In the genomic region with DNA sequence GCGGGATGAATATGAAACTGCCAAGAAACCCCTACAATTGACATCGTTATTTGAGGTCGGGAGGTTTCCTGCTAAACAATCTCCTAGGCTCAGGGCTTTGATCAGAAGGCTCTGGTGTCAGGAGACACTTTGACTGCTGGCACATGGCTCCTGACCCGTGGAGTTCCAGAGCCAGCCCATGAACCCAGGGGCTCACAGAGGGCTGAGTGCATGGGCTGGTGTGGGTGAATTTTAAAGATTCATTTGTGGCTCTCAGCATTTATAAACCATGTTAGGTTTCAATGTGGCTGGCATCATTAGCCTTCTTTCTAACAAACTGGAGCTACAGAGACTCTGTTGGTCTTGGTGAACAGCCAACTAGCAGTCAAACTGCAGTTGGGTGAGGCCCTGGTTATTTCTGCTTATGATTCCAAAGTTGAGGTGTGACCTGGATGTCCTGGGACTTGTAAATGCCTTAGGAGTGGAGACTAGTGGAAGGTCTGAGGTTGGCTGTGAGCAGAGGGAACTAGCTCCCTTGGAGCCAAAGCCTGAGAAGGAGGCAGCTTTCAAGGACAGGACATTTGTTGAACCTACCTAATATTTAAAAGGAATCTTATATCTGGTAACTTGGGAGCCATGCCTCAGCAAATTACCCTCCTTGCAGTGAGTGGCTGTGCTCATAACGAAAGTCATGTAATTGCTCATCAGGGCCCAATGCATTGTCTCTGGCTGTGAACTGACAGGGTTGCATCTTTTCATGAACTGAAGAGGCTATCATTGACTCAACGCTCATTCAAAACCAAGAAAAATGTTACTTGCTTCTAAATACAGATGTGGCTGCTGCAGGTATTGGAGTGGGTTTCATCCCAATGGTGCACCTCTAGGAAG, we compare ENCODE assay signal across 20 mouse cellular contexts.
"Had no signal": no experiment of that assay in that cellular context is flagged by ENCODE, and none has a peak within 500 bp of the region (broad histone marks: within the 10 kb centered on the region; RNA-seq: fewer than 3 reads in every experiment).

No protein-coding gene starts in this region.

- H3K36me3 ChIP-seq: lung, embryonic 15.5 days; midbrain, embryonic 13.5 days; midbrain, embryonic 15.5 days; neural tube, embryonic 13.5 days; neural tube, embryonic 15.5 days had no signal

- DNase-seq: lung, adult 2 months; lung, postnatal 14 days; lung, postnatal 36 days; retina, postnatal 1 day; right cerebral cortex, adult 18-20 months; right cerebral cortex, postnatal 25 days; right cerebral cortex, postnatal 4 days; spleen, adult 18-20 months; thymus, adult 18-20 months; thymus, postnatal 14 days; thymus, postnatal 36 days had no signal

- H3K9ac ChIP-seq: lung, embryonic 15.5 days; midbrain, embryonic 13.5 days; midbrain, embryonic 15.5 days; neural tube, embryonic 13.5 days; neural tube, embryonic 15.5 days had no signal

- H3K9me3 ChIP-seq: lung, embryonic 15.5 days; megakaryocyte, embryonic 14.5 days; midbrain, embryonic 13.5 days; midbrain, embryonic 15.5 days; neural tube, embryonic 13.5 days; neural tube, embryonic 15.5 days had no signal

- H3K4me2 ChIP-seq: lung, embryonic 15.5 days; midbrain, embryonic 11.5 days; midbrain, embryonic 13.5 days; midbrain, embryonic 15.5 days; neural tube, embryonic 13.5 days; neural tube, embryonic 15.5 days had no signal

- H3K4me1 ChIP-seq: lung, embryonic 15.5 days; megakaryocyte, embryonic 14.5 days; midbrain, embryonic 13.5 days; midbrain, embryonic 15.5 days; neural tube, embryonic 13.5 days had no signal

- ATAC-seq: lung, postnatal 0 days; midbrain, embryonic 13.5 days; midbrain, embryonic 15.5 days had no signal

- H3K27me3 ChIP-seq: lung, embryonic 15.5 days; midbrain, embryonic 15.5 days; neural tube, embryonic 13.5 days; neural tube, embryonic 15.5 days had no signal

- H3K27ac ChIP-seq: lung, embryonic 15.5 days; macrophage; midbrain, embryonic 13.5 days; midbrain, embryonic 15.5 days; neural tube, embryonic 13.5 days; neural tube, embryonic 15.5 days had no signal

- H3K4me3 ChIP-seq: lung, embryonic 15.5 days; megakaryocyte, embryonic 14.5 days; midbrain, embryonic 13.5 days; midbrain, embryonic 15.5 days; neural tube, embryonic 13.5 days; neural tube, embryonic 15.5 days had no signal
